Mouse (Mus musculus): Measurements from ENCODE around the gene Fam83b. TPM values are rescaled to one million over a fixed set of nuclear protein-coding genes. Genes with fewer than 3 reads are reported as not detected.

The Fam83b gene
- not detected in 2 replicates for polyA plus RNA-seq (2012)

- Histone ChIP-seq H3K27me3 (ENCODE audit: control insufficient read depth) (peaks cover 30% of the 10 kb centered on the region), H3K4me1 (ENCODE audit: control insufficient read depth) (no peaks in the 10 kb centered on the region), H3K9me3 (ENCODE audit: control insufficient read depth, low read length) (no peaks in the 10 kb centered on the region; the same call in 1 of the 2 replicates), H3K36me3 (ENCODE audit: control insufficient read depth) (no peaks in the 10 kb centered on the region), H3K4me3 (replicated peaks) (peak within 1 kb of the TSS; percentile 42)
- TF ChIP-seq TAL1 (IDR thresholded peaks at IDR 0.05; ENCODE audit: low read length) (no peak), GATA1 (IDR thresholded peaks at IDR 0.05; ENCODE audit: low read length) (no peak)
Observed at GRCm38 (mm10) chr9:76566515-76567280, at the start of gene Fam83b. TSS of gene Fam83b (minus strand) at chr9:76567116.

- Histone ChIP-seq H3K4me1 (ENCODE audit: control insufficient read depth) (no peaks in the 10 kb centered on the region), H3K4me3 (replicated peaks) (no peak overlapping the region), H3K27me3 (ENCODE audit: control insufficient read depth) (no peaks in the 10 kb centered on the region), H3K9me3 (ENCODE audit: control insufficient read depth, low read length) (no peaks in the 10 kb centered on the region), H3K36me3 (ENCODE audit: control insufficient read depth) (no peaks in the 10 kb centered on the region)
- TF ChIP-seq TAL1 (IDR thresholded peaks at IDR 0.05; ENCODE audit: low read length) (no peak), GATA1 (IDR thresholded peaks at IDR 0.05; ENCODE audit: low read length) (no peak)
Observed at GRCm38 (mm10) chr9:76614165-76614564, 47.2 kb upstream of the Fam83b start.

GRCm38 (mm10) chr9:76603744-76604143 is 36.8 kb upstream of the Fam83b start:
- Histone ChIP-seq H3K27me3 (ENCODE audit: control insufficient read depth) (no peaks in the 10 kb centered on the region), H3K4me3 (replicated peaks) (no peak overlapping the region), H3K4me1 (ENCODE audit: control insufficient read depth) (no peaks in the 10 kb centered on the region), H3K36me3 (ENCODE audit: control insufficient read depth) (no peaks in the 10 kb centered on the region), H3K9me3 (ENCODE audit: control insufficient read depth, low read length) (no peaks in the 10 kb centered on the region)
- TF ChIP-seq TAL1 (IDR thresholded peaks at IDR 0.05; ENCODE audit: low read length) (no peak), GATA1 (IDR thresholded peaks at IDR 0.05; ENCODE audit: low read length) (no peak)

GRCm38 (mm10) chr9:76602874-76603273 is 36.0 kb upstream of the Fam83b start:
- no peak for TF ChIP-seq TAL1 (IDR thresholded peaks at IDR 0.05; ENCODE audit: low read length)
- no peak for TF ChIP-seq GATA1 (IDR thresholded peaks at IDR 0.05; ENCODE audit: low read length)
- no peaks in the 10 kb centered on the region for H3K9me3 ChIP-seq (ENCODE audit: control insufficient read depth, low read length)
- no peaks in the 10 kb centered on the region for H3K36me3 ChIP-seq (ENCODE audit: control insufficient read depth)
- no peak overlapping the region for H3K4me3 ChIP-seq (replicated peaks)
- H3K4me1 ChIP-seq (ENCODE audit: control insufficient read depth): no peaks in the 10 kb centered on the region
- no peaks in the 10 kb centered on the region for H3K27me3 ChIP-seq (ENCODE audit: control insufficient read depth)

- no peak for TF ChIP-seq GATA1 (IDR thresholded peaks at IDR 0.05; ENCODE audit: low read length)
- TF ChIP-seq TAL1 (IDR thresholded peaks at IDR 0.05; ENCODE audit: low read length): no peak
- Histone ChIP-seq H3K4me1 (ENCODE audit: control insufficient read depth) (no peaks in the 10 kb centered on the region), H3K36me3 (ENCODE audit: control insufficient read depth) (no peaks in the 10 kb centered on the region), H3K27me3 (ENCODE audit: control insufficient read depth) (no peaks in the 10 kb centered on the region), H3K9me3 (ENCODE audit: control insufficient read depth, low read length) (no peaks in the 10 kb centered on the region; the same call in 1 of the 2 replicates), H3K4me3 (replicated peaks) (no peak overlapping the region)
Observed at GRCm38 (mm10) chr9:76597395-76597794, 30.5 kb upstream of the Fam83b start.

- H3K27me3 ChIP-seq (ENCODE audit: control insufficient read depth): no peaks in the 10 kb centered on the region
- no peak overlapping the region for H3K4me3 ChIP-seq (replicated peaks)
- no peaks in the 10 kb centered on the region for H3K4me1 ChIP-seq (ENCODE audit: control insufficient read depth)
- no peaks in the 10 kb centered on the region for H3K36me3 ChIP-seq (ENCODE audit: control insufficient read depth)
- TF ChIP-seq GATA1 (IDR thresholded peaks at IDR 0.05; ENCODE audit: low read length): no peak
- TF ChIP-seq TAL1 (IDR thresholded peaks at IDR 0.05; ENCODE audit: low read length): no peak
- no peaks in the 10 kb centered on the region; the same call in 1 of the 2 replicates for H3K9me3 ChIP-seq (ENCODE audit: control insufficient read depth, low read length)
Observed at GRCm38 (mm10) chr9:76593841-76594240, 26.9 kb upstream of the Fam83b start.

GRCm38 (mm10) chr9:76583943-76584342 is 17.0 kb upstream of the Fam83b start:
- TF ChIP-seq TAL1 (IDR thresholded peaks at IDR 0.05; ENCODE audit: low read length) (no peak), GATA1 (IDR thresholded peaks at IDR 0.05; ENCODE audit: low read length) (no peak)
- H3K36me3 ChIP-seq (ENCODE audit: control insufficient read depth): no peaks in the 10 kb centered on the region
- H3K9me3 ChIP-seq (ENCODE audit: control insufficient read depth, low read length): no peaks in the 10 kb centered on the region
- no peaks in the 10 kb centered on the region for H3K4me1 ChIP-seq (ENCODE audit: control insufficient read depth)
- no peaks in the 10 kb centered on the region for H3K27me3 ChIP-seq (ENCODE audit: control insufficient read depth)
- no peak overlapping the region for H3K4me3 ChIP-seq (replicated peaks)

- H3K27me3 ChIP-seq (ENCODE audit: control insufficient read depth): no peaks in the 10 kb centered on the region
- no peaks in the 10 kb centered on the region for H3K36me3 ChIP-seq (ENCODE audit: control insufficient read depth)
- no peak overlapping the region for H3K4me3 ChIP-seq (replicated peaks)
- TF ChIP-seq GATA1 (IDR thresholded peaks at IDR 0.05; ENCODE audit: low read length) (no peak), TAL1 (IDR thresholded peaks at IDR 0.05; ENCODE audit: low read length) (no peak)
- no peaks in the 10 kb centered on the region for H3K9me3 ChIP-seq (ENCODE audit: control insufficient read depth, low read length)
- H3K4me1 ChIP-seq (ENCODE audit: control insufficient read depth): no peaks in the 10 kb centered on the region
Observed at GRCm38 (mm10) chr9:76581966-76582365, 15.1 kb upstream of the Fam83b start.

GRCm38 (mm10) chr9:76567281-76567655 is 352 bp upstream of the Fam83b start:
- Histone ChIP-seq H3K4me1 (ENCODE audit: control insufficient read depth) (no peaks in the 10 kb centered on the region), H3K4me3 (replicated peaks) (peak overlapping the region; percentile 42), H3K9me3 (ENCODE audit: control insufficient read depth, low read length) (no peaks in the 10 kb centered on the region; the same call in 1 of the 2 replicates), H3K36me3 (ENCODE audit: control insufficient read depth) (no peaks in the 10 kb centered on the region), H3K27me3 (ENCODE audit: control insufficient read depth) (peaks cover 30% of the 10 kb centered on the region)
- TF ChIP-seq TAL1 (IDR thresholded peaks at IDR 0.05; ENCODE audit: low read length) (no peak), GATA1 (IDR thresholded peaks at IDR 0.05; ENCODE audit: low read length) (no peak)

Data from erythroblast, embryonic 14.5 days (primary cell).